Mouse (Mus musculus) midbrain, embryonic 15.5 days (tissue): ENCODE measurements around the gene Mmgt2. TPM values are rescaled to one million over a fixed set of nuclear protein-coding genes. Genes with fewer than 3 reads are reported as not detected.

ENCODE experiments used
- ATAC-seq: fragments of 200-750 bp; cut with Nextera tagmentation; replicated peaks from 2 replicates; pipeline ENCODE4 v1.8.0; 2017; ENCODE audit warnings: moderate TSS enrichment
- H3K27ac ChIP-seq: fragments of 300-500 bp; sonication (generic); 2 replicates; pipeline ENCODE4 v1.5.1; 2015; ENCODE audit warnings: mild to moderate bottlenecking, inconsistent platforms
- H3K27me3 ChIP-seq: fragments of 300-500 bp; sonication (generic); replicated peaks from 2 replicates; pipeline ENCODE4 v1.6.1; 2015; ENCODE audit warnings: inconsistent platforms
- H3K36me3 ChIP-seq: fragments of 300-500 bp; sonication (generic); replicated peaks from 2 replicates; pipeline ENCODE4 v1.6.1; 2015; ENCODE audit warnings: inconsistent platforms
- H3K4me1 ChIP-seq: fragments of 300-500 bp; sonication (generic); 2 replicates; pipeline ENCODE4 v1.6.1; 2015; ENCODE audit warnings: inconsistent platforms
- H3K4me2 ChIP-seq: fragments of 300-500 bp; sonication (generic); 2 replicates; pipeline ENCODE4 v1.6.1; 2015; ENCODE audit warnings: inconsistent platforms, mild to moderate bottlenecking, moderate library complexity
- H3K4me3 ChIP-seq: fragments of 300-500 bp; sonication (generic); 2 replicates; pipeline ENCODE4 v1.5.1; 2015; ENCODE audit warnings: mild to moderate bottlenecking, inconsistent platforms
- H3K9ac ChIP-seq: fragments of 300-500 bp; sonication (generic); 2 replicates; pipeline ENCODE4 v1.6.1; 2015; ENCODE audit warnings: mild to moderate bottlenecking, inconsistent platforms
- H3K9me3 ChIP-seq: fragments of 300-500 bp; sonication (generic); 2 replicates; pipeline ENCODE4 v1.6.1; 2016; ENCODE audit warnings: inconsistent platforms
- WGBS: fragments of 180-500 bp; shearing (Covaris S2); methylation state at CpG from one replicate; pipeline ENCODE4 v1.1.7; 2015; ENCODE audit warnings: mixed read lengths; 5-methylcytosine and 5-hydroxymethylcytosine counted together
- polyA plus RNA-seq: library from polyadenylated mRNA; unstranded; fragments of >200 nt; fragmentation: Nextera tagmentation; extraction: Ambion mirVana; gene quantifications from 2 replicates; pipeline ENCODE4 v1.2.1, GENCODE M21; 2015

Mmgt2 gene
- polyA plus RNA-seq, 1 experiment from 2014 or later = 21.6 TPM

GRCm38 (mm10) chr11:62660885-62661284, 12.4 kb downstream of the Mmgt2 start:
- Histone ChIP-seq H3K27ac (no peak overlapping the region), H3K9me3 (no peaks in the 10 kb centered on the region), H3K9ac (no peak overlapping the region), H3K27me3 (no peaks in the 10 kb centered on the region), H3K4me3 (no peak overlapping the region), H3K4me1 (no peaks in the 10 kb centered on the region), H3K4me2 (no peak overlapping the region), H3K36me3 (no peaks in the 10 kb centered on the region)
- ATAC-seq = no peak
- 64% methylated on average over 4 of the region's 4 CpGs for WGBS

GRCm38 (mm10) chr11:62664250-62664649, 15.8 kb downstream of the Mmgt2 start:
- WGBS = 90% methylated on average over 6 of the region's 6 CpGs
- no peaks in the 10 kb centered on the region for H3K4me1 ChIP-seq
- no peak for ATAC-seq
- no peaks in the 10 kb centered on the region for H3K27me3 ChIP-seq
- H3K4me2 ChIP-seq = no peak overlapping the region
- no peaks in the 10 kb centered on the region for H3K9me3 ChIP-seq
- H3K4me3 ChIP-seq = no peak overlapping the region
- no peaks in the 10 kb centered on the region for H3K36me3 ChIP-seq
- H3K9ac ChIP-seq = no peak overlapping the region
- no peak overlapping the region for H3K27ac ChIP-seq

- WGBS = 90% methylated on average over 5 of the region's 5 CpGs
- no peak for ATAC-seq
- H3K9me3 ChIP-seq = no peaks in the 10 kb centered on the region
- H3K4me3 ChIP-seq = no peak overlapping the region
- H3K9ac ChIP-seq = no peak overlapping the region
- no peaks in the 10 kb centered on the region for H3K4me1 ChIP-seq
- no peak overlapping the region for H3K4me2 ChIP-seq
- H3K27ac ChIP-seq = no peak overlapping the region
- H3K27me3 ChIP-seq = no peaks in the 10 kb centered on the region
- H3K36me3 ChIP-seq = no peaks in the 10 kb centered on the region
Observed at GRCm38 (mm10) chr11:62668986-62669385, 20.5 kb downstream of the Mmgt2 start.

- no peaks in the 10 kb centered on the region for H3K4me1 ChIP-seq
- H3K27me3 ChIP-seq = no peaks in the 10 kb centered on the region
- no peak overlapping the region for H3K27ac ChIP-seq
- no peaks in the 10 kb centered on the region for H3K36me3 ChIP-seq
- no peaks in the 10 kb centered on the region for H3K9me3 ChIP-seq
- no peak overlapping the region for H3K4me2 ChIP-seq
- no peak for ATAC-seq
- no peak overlapping the region for H3K4me3 ChIP-seq
- no peak overlapping the region for H3K9ac ChIP-seq
- 66% methylated on average over 12 of the region's 12 CpGs for WGBS
Observed at GRCm38 (mm10) chr11:62669471-62669870, 21.0 kb downstream of the Mmgt2 start.

DNA sequence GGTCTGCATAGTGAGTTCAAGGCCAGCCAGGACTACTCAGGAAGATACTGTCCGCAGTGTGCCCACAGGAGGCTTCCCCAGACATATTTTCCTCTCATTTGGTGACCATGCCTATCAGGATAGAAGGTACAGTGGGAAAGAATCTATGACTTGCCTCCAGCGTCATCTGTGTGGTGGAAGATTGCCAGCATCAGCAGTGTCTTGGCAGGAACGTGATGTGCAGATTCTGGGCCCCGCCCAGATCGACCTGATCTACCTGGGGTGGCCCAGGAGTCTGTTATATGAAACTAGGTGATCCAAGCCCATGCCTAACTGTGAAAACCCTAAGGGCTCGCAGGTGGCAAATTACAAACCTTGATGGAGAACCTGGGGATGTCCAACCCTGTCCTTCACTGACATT, 21.5 kb downstream of the Mmgt2 start:
- H3K27me3 ChIP-seq = no peaks in the 10 kb centered on the region
- 89% methylated on average over 6 of the region's 6 CpGs for WGBS
- H3K4me3 ChIP-seq = no peak overlapping the region
- H3K4me2 ChIP-seq = no peak overlapping the region
- ATAC-seq = no peak
- no peaks in the 10 kb centered on the region for H3K4me1 ChIP-seq
- H3K36me3 ChIP-seq = no peaks in the 10 kb centered on the region
- no peak overlapping the region for H3K27ac ChIP-seq
- H3K9me3 ChIP-seq = no peaks in the 10 kb centered on the region
- H3K9ac ChIP-seq = no peak overlapping the region

DNA sequence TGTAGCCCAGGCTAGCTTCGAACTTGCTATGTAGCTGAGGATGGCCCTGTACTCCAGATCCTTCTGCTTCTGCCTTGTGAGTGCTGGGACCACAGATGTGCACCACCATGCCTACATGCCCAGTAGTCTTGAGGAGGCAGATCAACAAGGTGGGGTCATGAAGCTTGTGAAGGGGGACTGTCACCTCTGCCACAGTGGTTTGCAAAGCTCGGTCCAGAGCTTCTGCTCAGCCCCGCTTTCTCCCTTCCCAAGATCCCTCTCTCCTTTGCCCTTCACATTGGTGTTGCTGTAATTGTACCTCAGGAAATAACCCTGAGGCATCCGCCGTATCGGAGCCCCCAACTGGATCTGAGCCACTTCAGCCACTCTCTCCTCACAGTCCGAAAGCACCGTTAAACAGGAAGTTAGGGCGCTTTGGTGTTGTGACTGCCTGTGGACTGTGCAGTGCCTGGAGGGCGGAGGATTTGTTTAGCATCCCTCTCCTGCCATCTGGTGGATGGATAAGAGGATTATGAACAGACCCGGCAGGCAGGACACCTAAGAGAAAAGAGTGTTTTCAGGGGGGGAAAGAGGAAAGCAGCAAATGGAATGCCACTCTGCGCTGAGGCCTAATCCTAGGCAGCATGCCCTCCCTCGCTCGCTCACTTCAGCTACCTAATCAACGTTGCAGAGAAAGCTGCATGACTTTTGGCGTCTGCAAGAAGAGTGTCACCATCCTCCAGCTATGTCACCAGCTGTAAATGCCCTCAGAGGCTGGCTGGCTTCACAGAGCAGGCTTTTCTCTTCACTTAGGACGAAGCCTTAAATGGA, 27.2 kb downstream of the Mmgt2 start:
- peak; percentile 93 for ATAC-seq
- Histone ChIP-seq H3K4me3 (0 out of 2 replicates have a peak overlapping the region, but pooled peaks have one; percentile 15), H3K4me1 (peaks cover 10% of the 10 kb centered on the region), H3K36me3 (no peaks in the 10 kb centered on the region), H3K9ac (peak overlapping the region; percentile 5; the same call in 1 of the 2 replicates), H3K27ac (peak overlapping the region; percentile 40), H3K27me3 (no peaks in the 10 kb centered on the region), H3K4me2 (peak overlapping the region; percentile 46), H3K9me3 (no peaks in the 10 kb centered on the region)
- WGBS = 17% methylated on average over 17 of the region's 17 CpGs

- peak overlapping the region; percentile 40; the same call in 1 of the 2 replicates for H3K27ac ChIP-seq
- no peaks in the 10 kb centered on the region for H3K9me3 ChIP-seq
- peak; percentile 45; the same call in 1 of the 2 replicates for ATAC-seq
- H3K9ac ChIP-seq = no peak overlapping the region
- peaks cover 10% of the 10 kb centered on the region for H3K4me1 ChIP-seq
- WGBS = 86% methylated on average over 4 of the region's 4 CpGs
- no peaks in the 10 kb centered on the region for H3K27me3 ChIP-seq
- H3K4me3 ChIP-seq = no peak overlapping the region
- no peak overlapping the region for H3K4me2 ChIP-seq
- H3K36me3 ChIP-seq = no peaks in the 10 kb centered on the region
Observed at GRCm38 (mm10) chr11:62676290-62676596, 27.8 kb downstream of the Mmgt2 start.

DNA sequence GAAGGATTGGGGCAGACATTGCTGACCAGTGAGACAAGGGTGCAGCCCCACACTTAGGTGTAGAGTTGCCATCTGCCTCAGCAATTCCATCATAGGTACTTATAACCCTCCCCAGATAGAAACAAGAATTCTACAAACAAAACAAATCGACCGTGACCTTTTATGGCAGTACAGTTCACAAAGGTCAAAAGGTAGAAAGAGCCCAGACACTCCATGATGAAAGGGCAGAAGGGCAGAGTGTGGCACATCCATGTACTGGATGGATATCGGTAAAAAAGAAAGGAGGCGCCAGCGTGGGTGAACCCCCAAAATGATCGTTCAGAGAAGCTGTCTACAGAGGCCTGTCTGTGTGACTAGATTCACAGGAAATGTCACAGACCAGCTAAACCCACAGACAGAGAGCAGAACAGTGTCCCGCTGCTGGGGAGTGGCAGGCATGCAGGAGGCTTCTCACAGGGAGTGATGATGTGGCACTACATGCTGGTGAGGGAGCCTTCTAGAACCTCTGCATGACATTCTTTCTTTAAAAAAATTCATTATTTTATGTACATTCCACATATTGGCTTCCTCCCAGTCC, 30.4 kb downstream of the Mmgt2 start:
- Histone ChIP-seq H3K4me3 (no peak overlapping the region), H3K36me3 (no peaks in the 10 kb centered on the region), H3K27ac (no peak overlapping the region), H3K9ac (no peak overlapping the region), H3K9me3 (no peaks in the 10 kb centered on the region), H3K4me2 (no peak overlapping the region), H3K27me3 (no peaks in the 10 kb centered on the region), H3K4me1 (peaks cover 10% of the 10 kb centered on the region)
- 95% methylated on average over 7 of the region's 7 CpGs for WGBS
- ATAC-seq = no peak

- no peak for ATAC-seq
- 90% methylated on average over 4 of the region's 4 CpGs for WGBS
Observed at GRCm38 (mm10) chr11:62679954-62680353, 31.5 kb downstream of the Mmgt2 start.

GRCm38 (mm10) chr11:62691592-62691991, 43.1 kb downstream of the Mmgt2 start:
- H3K27me3 ChIP-seq = no peaks in the 10 kb centered on the region
- H3K4me3 ChIP-seq = no peak overlapping the region
- H3K4me2 ChIP-seq = no peak overlapping the region
- H3K36me3 ChIP-seq = no peaks in the 10 kb centered on the region
- 88% methylated on average over 3 of the region's 3 CpGs for WGBS
- no peaks in the 10 kb centered on the region for H3K9me3 ChIP-seq
- ATAC-seq = no peak
- H3K27ac ChIP-seq = no peak overlapping the region
- no peaks in the 10 kb centered on the region for H3K4me1 ChIP-seq
- H3K9ac ChIP-seq = no peak overlapping the region

More at GRCm38 (mm10) chr11:62679954-62680353, 31.5 kb downstream of the Mmgt2 start:
- Histone ChIP-seq H3K4me3 (no peak overlapping the region), H3K9me3 (no peaks in the 10 kb centered on the region), H3K36me3 (no peaks in the 10 kb centered on the region), H3K9ac (no peak overlapping the region), H3K27ac (no peak overlapping the region), H3K4me1 (peaks cover 10% of the 10 kb centered on the region), H3K4me2 (no peak overlapping the region), H3K27me3 (no peaks in the 10 kb centered on the region)

GRCm38 (mm10) chr11:62693299-62694184, 45.1 kb downstream of the Mmgt2 start:
- whole genome bisulfite sequencing = 19% methylated on average over 11 of the region's 11 CpGs
- ATAC-seq = peak; percentile 75

DNA sequence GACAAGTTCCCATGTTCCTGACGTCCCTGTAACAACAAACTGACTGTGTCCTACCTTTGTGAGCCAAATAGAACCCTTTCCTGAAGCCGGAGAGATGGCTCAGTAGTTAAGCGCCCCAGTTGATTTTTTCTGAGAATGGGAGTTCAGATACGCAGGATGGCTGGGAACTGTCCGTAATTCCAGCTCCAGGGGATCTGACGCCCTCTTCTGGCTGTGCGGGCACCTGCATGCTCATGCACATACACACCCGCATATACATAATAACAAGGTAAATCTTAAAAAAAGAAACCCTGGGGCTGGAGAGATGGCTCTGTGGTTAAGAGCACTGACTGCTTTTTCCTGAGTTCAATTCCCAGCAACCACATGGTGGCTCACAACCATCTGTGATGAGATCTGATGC, 46.7 kb downstream of the Mmgt2 start:
- Histone ChIP-seq H3K27me3 (no peaks in the 10 kb centered on the region), H3K4me1 (no peaks in the 10 kb centered on the region), H3K9ac (no peak overlapping the region), H3K4me2 (no peak overlapping the region), H3K36me3 (no peaks in the 10 kb centered on the region), H3K4me3 (no peak overlapping the region), H3K27ac (no peak overlapping the region), H3K9me3 (no peaks in the 10 kb centered on the region)
- ATAC-seq = no peak
- WGBS = 96% methylated on average over 8 of the region's 8 CpGs

More at GRCm38 (mm10) chr11:62693299-62694184, 45.1 kb downstream of the Mmgt2 start:
- H3K27ac ChIP-seq = no peak overlapping the region
- H3K9me3 ChIP-seq = no peaks in the 10 kb centered on the region
- H3K4me2 ChIP-seq = no peak overlapping the region
- H3K9ac ChIP-seq = no peak overlapping the region
- H3K4me1 ChIP-seq = no peaks in the 10 kb centered on the region
- H3K36me3 ChIP-seq = no peaks in the 10 kb centered on the region
- no peak overlapping the region for H3K4me3 ChIP-seq
- H3K27me3 ChIP-seq = no peaks in the 10 kb centered on the region
